Mouse (Mus musculus) G1E (cell line): ENCODE measurements around the gene Gpr179. TPM values are rescaled to one million over a fixed set of nuclear protein-coding genes. Genes with fewer than 3 reads are reported as not detected.

Experiments used
- ATAC-seq: 2 replicates; pipeline ENCODE4 v1.8.0; 2016; ENCODE audit warnings: mild to moderate bottlenecking; ENCODE audit not compliant: insufficient number of reproducible peaks, poor library complexity, low FRiP score, severe bottlenecking; ENCODE audit errors: extremely low read depth
- DNase-seq: peaks from one replicate; pipeline ENCODE4 v3.0.0; 2012; ENCODE audit warnings: low spot score
- H3K27me3 ChIP-seq: 2 replicates; pipeline ENCODE4 v1.6.1; 2012; ENCODE audit warnings: mild to moderate bottlenecking, low read length, inconsistent platforms; ENCODE audit not compliant: insufficient read depth
- H3K36me3 ChIP-seq: replicated peaks from 2 replicates; pipeline ENCODE3; 2012; ENCODE audit warnings: mild to moderate bottlenecking, inconsistent platforms
- H3K4me1 ChIP-seq: 2 replicates; pipeline ENCODE4 v1.6.1; 2012; ENCODE audit warnings: low read depth, low read length, inconsistent platforms, mixed read lengths; ENCODE audit not compliant: insufficient read depth
- H3K4me3 ChIP-seq: 2 replicates; pipeline ENCODE4 v1.5.1; 2012; ENCODE audit warnings: low read depth, mild to moderate bottlenecking, inconsistent platforms, low read length, moderate library complexity, mixed read lengths
- H3K9me3 ChIP-seq: replicated peaks from 2 replicates; pipeline ENCODE4 v1.6.1; 2012; ENCODE audit warnings: inconsistent platforms
- CTCF ChIP-seq: IDR thresholded peaks from 2 replicates; pipeline ENCODE4 v1.5.1; 2012; ENCODE audit warnings: low read depth, low read length, inconsistent platforms, mixed read lengths
- GATA1 ChIP-seq: IDR thresholded peaks from 2 replicates; pipeline ENCODE4 v1.6.1; 2012; ENCODE audit warnings: borderline replicate concordance, low read length, inconsistent platforms, mixed read lengths
- GATA2 ChIP-seq: IDR thresholded peaks from 2 replicates; pipeline ENCODE4 v1.6.1; 2012; ENCODE audit warnings: low read depth, low read length, inconsistent platforms, borderline replicate concordance
- POLR2AphosphoS5 ChIP-seq: IDR thresholded peaks from 2 replicates; pipeline ENCODE4 v1.6.1; 2012; ENCODE audit warnings: low read depth, low read length, inconsistent platforms; ENCODE audit not compliant: insufficient replicate concordance
- TAL1 ChIP-seq: conservative IDR thresholded peaks from 2 replicates; pipeline ENCODE4 v1.6.1; 2012; ENCODE audit warnings: low read depth, low read length, inconsistent platforms, mixed read lengths
- polyA plus RNA-seq: library from polyadenylated mRNA; stranded (reverse); fragments of >175 nt; gene quantifications from 2 replicates; pipeline ENCODE4 v1.2.3, GENCODE M21; 2012
- total RNA-seq, 2 experiments: library from RNA; stranded (forward) in 1 of 2; stranded (reverse) in 1 of 2; fragments of 200-1000 nt in 1 of 2; fragments of >200 nt in 1 of 2; fragmentation: Nextera tagmentation in 1 of 2; gene quantifications; 2 replicates each; pipeline ENCODE4 v1.2.3; 2014 to 2017

Gene Gpr179
- total and polyA plus RNA-seq, 3 experiments: 0.01 to 0.11 TPM; not detected in 1

DNA sequence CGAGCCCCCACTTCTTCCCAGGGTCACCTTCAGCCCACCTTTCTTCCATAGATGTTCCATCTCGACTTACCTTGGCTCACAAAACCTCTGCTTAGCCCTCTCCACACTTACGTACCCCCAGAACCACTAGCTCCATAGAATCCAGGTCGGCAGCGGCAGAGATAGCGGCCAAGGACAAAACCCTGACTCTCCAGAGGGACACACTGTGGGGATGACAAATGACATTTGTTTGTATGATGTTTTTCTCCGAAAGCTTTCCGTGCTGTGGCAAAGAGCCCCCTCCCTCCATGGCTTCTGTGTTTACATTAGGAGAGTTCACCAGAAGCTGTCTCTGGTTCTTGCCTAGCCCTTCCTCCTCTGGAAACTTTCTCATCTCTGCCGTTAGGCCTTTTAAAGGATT, 4.6 kb downstream of the Gpr179 start:
- TF ChIP-seq GATA1: no peak
- TF ChIP-seq TAL1: no peak
- TF ChIP-seq GATA2: no peak
- no peak for TF ChIP-seq POLR2AphosphoS5
- TF ChIP-seq CTCF: no peak
- Histone ChIP-seq H3K27me3 (peaks cover 78% of the 10 kb centered on the region), H3K4me3 (no peak overlapping the region), H3K4me1 (peaks cover 32% of the 10 kb centered on the region), H3K36me3 (no peaks in the 10 kb centered on the region), H3K9me3 (no peaks in the 10 kb centered on the region)
- ATAC-seq (no peak), DNase-seq (no peak)

DNA sequence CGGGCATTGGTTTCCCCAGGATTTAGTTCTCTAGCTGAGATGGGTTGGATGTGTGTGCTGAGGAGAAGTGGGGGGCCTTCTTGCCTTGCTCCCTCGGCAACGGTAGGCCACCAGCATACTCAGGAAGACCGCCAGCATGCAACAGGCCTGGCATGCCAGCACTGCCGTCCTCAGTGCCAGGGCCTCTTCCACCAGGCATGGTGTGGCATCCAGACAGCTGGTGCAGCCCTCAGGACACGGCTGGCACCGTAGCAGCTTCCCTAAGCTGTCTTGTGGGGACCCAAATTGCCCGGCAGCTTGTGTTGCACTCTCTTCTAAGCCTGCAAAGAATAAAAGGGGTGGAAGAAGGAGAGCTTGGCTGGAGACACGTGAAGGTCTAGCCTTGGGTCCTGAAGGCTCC, 5.5 kb downstream of the Gpr179 start:
- Histone ChIP-seq H3K4me1 (peaks cover 30% of the 10 kb centered on the region), H3K4me3 (no peak overlapping the region), H3K27me3 (peaks cover 74% of the 10 kb centered on the region), H3K36me3 (no peaks in the 10 kb centered on the region), H3K9me3 (no peaks in the 10 kb centered on the region)
- ATAC-seq (no peak), DNase-seq (no peak)
- TF ChIP-seq CTCF (no peak), GATA2 (no peak), POLR2AphosphoS5 (no peak), TAL1 (no peak), GATA1 (no peak)

- TF ChIP-seq CTCF (no peak), GATA2 (no peak), GATA1 (no peak), POLR2AphosphoS5 (no peak), TAL1 (no peak)
- H3K4me3 ChIP-seq: no peak overlapping the region
- H3K9me3 ChIP-seq: no peaks in the 10 kb centered on the region
- H3K27me3 ChIP-seq: peaks cover 72% of the 10 kb centered on the region
- no peak for DNase-seq
- H3K4me1 ChIP-seq: peaks cover 30% of the 10 kb centered on the region
- no peak for ATAC-seq
- no peaks in the 10 kb centered on the region for H3K36me3 ChIP-seq
Measured at GRCm38 (mm10) chr11:97345446-97345845, 6.4 kb downstream of the Gpr179 start.

GRCm38 (mm10) chr11:97343619-97344018, 8.3 kb downstream of the Gpr179 start:
- no peak for ATAC-seq
- DNase-seq: peak; percentile 43

DNA sequence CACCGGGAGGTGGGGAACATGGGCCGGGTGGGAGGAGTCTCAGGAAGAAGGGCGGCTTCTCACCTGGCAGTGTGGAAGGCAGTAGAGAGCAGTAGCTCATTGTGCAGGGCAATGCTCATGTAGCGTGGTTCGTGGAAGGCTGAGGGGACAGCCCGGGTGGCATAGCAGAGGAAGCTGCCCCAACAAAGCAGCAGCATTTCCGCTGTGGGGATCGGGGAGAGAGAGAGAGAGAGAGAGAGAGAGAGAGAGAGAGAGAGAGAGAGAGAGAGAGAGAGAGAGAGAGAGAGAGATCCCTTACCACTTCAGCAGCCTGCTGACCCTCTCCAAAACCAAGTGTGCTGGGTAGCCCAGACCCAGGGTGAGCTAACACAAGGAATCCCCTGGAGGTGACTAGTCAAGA, 8.7 kb downstream of the Gpr179 start:
- Histone ChIP-seq H3K36me3 (no peaks in the 10 kb centered on the region), H3K27me3 (peaks cover 70% of the 10 kb centered on the region), H3K9me3 (no peaks in the 10 kb centered on the region), H3K4me3 (no peak overlapping the region), H3K4me1 (peaks cover 20% of the 10 kb centered on the region)
- DNase-seq (no peak), ATAC-seq (no peak)
- TF ChIP-seq TAL1: no peak

More at GRCm38 (mm10) chr11:97343619-97344018, 8.3 kb downstream of the Gpr179 start:
- Histone ChIP-seq H3K36me3 (no peaks in the 10 kb centered on the region), H3K4me3 (peak overlapping the region; percentile 37; the same call in 1 of the 2 replicates), H3K27me3 (peaks cover 70% of the 10 kb centered on the region), H3K4me1 (peaks cover 20% of the 10 kb centered on the region), H3K9me3 (no peaks in the 10 kb centered on the region)
- TF ChIP-seq CTCF: peak; percentile 39; the same call in 1 of the 2 replicates
- no peak for TF ChIP-seq POLR2AphosphoS5
- TF ChIP-seq GATA1: no peak
- no peak for TF ChIP-seq TAL1

DNA sequence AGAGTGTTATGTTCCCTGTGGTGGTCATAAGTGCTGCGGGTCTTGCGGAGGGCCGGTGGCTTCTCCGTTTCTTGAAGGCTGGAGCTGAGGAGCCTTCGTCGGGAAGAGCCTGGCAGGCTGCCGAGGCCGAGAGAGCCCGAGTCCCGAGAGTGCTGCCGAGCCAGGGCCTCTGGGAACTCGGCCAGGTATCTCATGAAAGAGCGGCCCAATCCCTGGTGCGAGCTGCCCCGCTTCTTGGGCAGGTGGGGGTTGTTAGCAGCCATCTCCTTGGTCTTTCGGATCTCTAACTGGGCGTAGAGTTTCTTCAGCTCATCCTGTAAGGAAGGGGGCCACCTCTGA, 12.9 kb downstream of the Gpr179 start:
- ATAC-seq: no peak
- peaks cover 8% of the 10 kb centered on the region for H3K4me1 ChIP-seq
- H3K9me3 ChIP-seq: no peaks in the 10 kb centered on the region
- no peak overlapping the region for H3K4me3 ChIP-seq
- H3K27me3 ChIP-seq: peaks cover 75% of the 10 kb centered on the region
- no peaks in the 10 kb centered on the region for H3K36me3 ChIP-seq
- no peak for DNase-seq
- TF ChIP-seq POLR2AphosphoS5: no peak
- TF ChIP-seq GATA1: no peak

- Histone ChIP-seq H3K4me1 (peaks cover 3% of the 10 kb centered on the region), H3K4me3 (no peak overlapping the region), H3K36me3 (no peaks in the 10 kb centered on the region), H3K27me3 (peaks cover 70% of the 10 kb centered on the region), H3K9me3 (no peaks in the 10 kb centered on the region)
- TF ChIP-seq POLR2AphosphoS5: no peak
- TF ChIP-seq CTCF: no peak
- TF ChIP-seq GATA1: no peak
- TF ChIP-seq GATA2: no peak
- no peak for TF ChIP-seq TAL1
- DNase-seq (no peak), ATAC-seq (no peak)
Measured at GRCm38 (mm10) chr11:97338302-97338976, 13.4 kb downstream of the Gpr179 start.
